8 mouse cellular contexts compared by ENCODE assay signal in genomic region chr7:80889021-80889511, GRCm38 (mm10). TPM values are rescaled to one million over a fixed set of nuclear protein-coding genes. Genes with fewer than 3 reads are reported as not detected.
DNase-seq lines count a peak whose midpoint lies in the region; TF ChIP-seq lines count a peak whose summit lies in the region.

No protein-coding gene starts in this region.

- intact Hi-C loops in heart, postnatal 36 days (cut with DNase I), result no loop called here

- H3K36me3 ChIP-seq in forebrain, embryonic 10.5 days (replicated peaks), result peaks cover 62% of the 10 kb centered on the region
- H3K36me3 ChIP-seq in testis, adult 2 months (ENCODE audit: control insufficient read depth, insufficient read depth, low read length), result peaks cover 4% of the 10 kb centered on the region

- 45% methylated on average over 9 of the region's 9 CpGs for WGBS in forebrain, embryonic 10.5 days

- H3K9me3 ChIP-seq in forebrain, embryonic 10.5 days, result no peaks in the 10 kb centered on the region

- no peak overlapping the region for H3K4me3 ChIP-seq in forebrain, embryonic 10.5 days
- no peak overlapping the region for H3K4me3 ChIP-seq in testis, adult 2 months (ENCODE audit: control insufficient read depth, low read depth, low read length)

- TF ChIP-seq POLR2A in testis, adult 2 months (IDR thresholded peaks at IDR 0.05; ENCODE audit: control insufficient read depth, low read depth, low read length), result no peak

- no peak for TF ChIP-seq CTCF in testis, adult 2 months (IDR thresholded peaks at IDR 0.05; ENCODE audit: control insufficient read depth, insufficient read depth, insufficient replicate concordance, low read depth, low read length)

- H3K4me1 ChIP-seq in forebrain, embryonic 10.5 days, result peaks cover 16% of the 10 kb centered on the region
- H3K4me1 ChIP-seq in testis, adult 2 months (ENCODE audit: control insufficient read depth, insufficient read depth, low read length), result peaks cover 11% of the 10 kb centered on the region

- H3K27me3 ChIP-seq in forebrain, embryonic 10.5 days (ENCODE audit: poor library complexity, severe bottlenecking), result no peaks in the 10 kb centered on the region
- H3K27me3 ChIP-seq in testis, adult 2 months (ENCODE audit: control insufficient read depth, insufficient read depth, low read length), result no peaks in the 10 kb centered on the region

- DNase-seq in urinary bladder, postnatal 14 days (ENCODE audit: low spot score), result peak; percentile 31
- no peak for DNase-seq in urinary bladder, adult 2 months (ENCODE audit: low spot score)
- peak; percentile 60 for DNase-seq in forebrain, embryonic 10.5 days (ENCODE audit: extremely low spot score, low spot score)
- peak; percentile 42 to 51 for DNase-seq in heart, postnatal 36 days
- DNase-seq in kidney, postnatal 36 days, result peak; percentile 49 to 76
- peak; percentile 59 for DNase-seq in mesoderm, embryonic 11.5 days (ENCODE audit: low read depth, low spot score)
- no peak for DNase-seq in cerebellum, adult 9-11 months

- peak overlapping the region; percentile 61 for H3K27ac ChIP-seq in forebrain, embryonic 10.5 days
- peak overlapping the region; percentile 94 for H3K27ac ChIP-seq in testis, adult 2 months (ENCODE audit: control insufficient read depth, insufficient read depth, low read depth, low read length)

RNA-seq across cellular contexts. Expression of gene Wdr73, which starts 12.0 kb away (rescaled TPM):
- 16.7 and 19.2 TPM in 2 replicates for polyA plus RNA-seq in urinary bladder, adult 2 months (2012; rRNA removed)
- 53.2 and 53.8 TPM in 2 replicates for polyA plus RNA-seq in forebrain, embryonic 10.5 days (2016; fragmentation: Nextera tagmentation; extraction: Ambion mirVana)
- total RNA-seq in heart, postnatal 36 days (2021), result 1 to 10 TPM; 5.1 to 5.6 TPM
- 16.5 and 16.9 TPM in 2 replicates for polyA plus RNA-seq in testis, adult 2 months (2012; rRNA removed)

RNA-seq across cellular contexts. Expression of gene Nmb, which starts 15.8 kb away (rescaled TPM):
- polyA plus RNA-seq in urinary bladder, adult 2 months (2012; rRNA removed), result 4.2 and 5.5 TPM in 2 replicates
- polyA plus RNA-seq in forebrain, embryonic 10.5 days (2016; fragmentation: Nextera tagmentation; extraction: Ambion mirVana), result 5.9 and 7.2 TPM in 2 replicates
- 1 to 10 TPM; 5.9 to 8.8 TPM for total RNA-seq in heart, postnatal 36 days (2021)
- polyA plus RNA-seq in testis, adult 2 months (2012; rRNA removed), result 12.1 and 13.2 TPM in 2 replicates

RNA-seq across cellular contexts. Expression of gene Zscan2, which starts 28.3 kb away (rescaled TPM):
- polyA plus RNA-seq in urinary bladder, adult 2 months (2012; rRNA removed), result 6.7 and 7.5 TPM in 2 replicates
- 1.3 and 2.5 TPM in 2 replicates for polyA plus RNA-seq in forebrain, embryonic 10.5 days (2016; fragmentation: Nextera tagmentation; extraction: Ambion mirVana)
- 1 to 10 TPM; 5.5 to 5.7 TPM for total RNA-seq in heart, postnatal 36 days (2021)
- polyA plus RNA-seq in testis, adult 2 months (2012; rRNA removed), result 35.8 and 41.0 TPM in 2 replicates

RNA-seq across cellular contexts. Expression of gene Sec11a, which starts 58.5 kb away (rescaled TPM):
- polyA plus RNA-seq in urinary bladder, adult 2 months (2012; rRNA removed), result 105 and 113 TPM in 2 replicates
- 190 and 226 TPM in 2 replicates for polyA plus RNA-seq in forebrain, embryonic 10.5 days (2016; fragmentation: Nextera tagmentation; extraction: Ambion mirVana)
- total RNA-seq in heart, postnatal 36 days (2021), result 10 to 100 TPM; 51.2 to 52.2 TPM
- polyA plus RNA-seq in testis, adult 2 months (2012; rRNA removed), result 40.7 and 52.0 TPM in 2 replicates

Comparison
In these comparisons a context has a peak if more than half of its experiments do, and no peak if none do; other contexts are left out.
1. DNase-seq: peak in urinary bladder, postnatal 14 days (single experiment), forebrain, embryonic 10.5 days (single experiment), heart, postnatal 36 days (2 of 2), kidney, postnatal 36 days (2 of 2) and mesoderm, embryonic 11.5 days (single experiment); none in urinary bladder, adult 2 months (single experiment) and cerebellum, adult 9-11 months (single experiment).